Mouse (Mus musculus): ENCODE measurements around the gene Hbp1. TPM values are rescaled to one million over a fixed set of nuclear protein-coding genes. Genes with fewer than 3 reads are reported as not detected.

Gene Hbp1
- polyA plus RNA-seq, 1 experiment = 43.5 TPM

DNA sequence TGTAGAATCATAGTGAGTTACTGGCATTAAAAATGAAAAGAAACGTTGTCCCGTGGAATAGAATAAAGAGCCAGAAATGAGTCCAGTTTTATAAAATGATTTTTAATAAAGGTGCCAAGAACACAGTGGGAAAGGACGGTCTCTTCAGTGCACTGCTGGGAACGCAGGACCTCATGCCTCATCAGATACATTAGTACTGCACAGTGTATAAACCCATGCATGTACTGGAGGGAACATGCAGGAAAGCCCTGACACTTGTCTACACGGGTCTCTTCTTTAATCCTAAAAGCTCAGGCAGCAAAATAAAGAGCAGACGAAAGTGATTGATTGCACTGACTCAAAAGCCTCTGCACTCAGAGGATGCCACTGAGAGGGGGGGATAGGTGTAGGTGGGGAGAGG, 59.6 kb downstream of the Hbp1 start:
- DNase-seq = no peak
- no peaks in the 10 kb centered on the region for H3K27me3 ChIP-seq (ENCODE audit: control insufficient read depth, insufficient read depth, low read length)
- H3K4me1 ChIP-seq (ENCODE audit: control insufficient read depth, insufficient read depth, low read length) = peaks cover 30% of the 10 kb centered on the region
- 0 out of 2 replicates have a peak overlapping the region, but pooled peaks have one; percentile 37 for H3K27ac ChIP-seq (ENCODE audit: insufficient read depth, low read length)
- no peak for TF ChIP-seq POLR2A (IDR thresholded peaks at IDR 0.05; ENCODE audit: borderline replicate concordance, insufficient read depth, low read length)
- H3K4me3 ChIP-seq (replicated peaks; ENCODE audit: insufficient read depth, low read depth, low read length) = no peak overlapping the region
- 14% methylated on average over 6 of the region's 6 CpGs for WGBS

DNA sequence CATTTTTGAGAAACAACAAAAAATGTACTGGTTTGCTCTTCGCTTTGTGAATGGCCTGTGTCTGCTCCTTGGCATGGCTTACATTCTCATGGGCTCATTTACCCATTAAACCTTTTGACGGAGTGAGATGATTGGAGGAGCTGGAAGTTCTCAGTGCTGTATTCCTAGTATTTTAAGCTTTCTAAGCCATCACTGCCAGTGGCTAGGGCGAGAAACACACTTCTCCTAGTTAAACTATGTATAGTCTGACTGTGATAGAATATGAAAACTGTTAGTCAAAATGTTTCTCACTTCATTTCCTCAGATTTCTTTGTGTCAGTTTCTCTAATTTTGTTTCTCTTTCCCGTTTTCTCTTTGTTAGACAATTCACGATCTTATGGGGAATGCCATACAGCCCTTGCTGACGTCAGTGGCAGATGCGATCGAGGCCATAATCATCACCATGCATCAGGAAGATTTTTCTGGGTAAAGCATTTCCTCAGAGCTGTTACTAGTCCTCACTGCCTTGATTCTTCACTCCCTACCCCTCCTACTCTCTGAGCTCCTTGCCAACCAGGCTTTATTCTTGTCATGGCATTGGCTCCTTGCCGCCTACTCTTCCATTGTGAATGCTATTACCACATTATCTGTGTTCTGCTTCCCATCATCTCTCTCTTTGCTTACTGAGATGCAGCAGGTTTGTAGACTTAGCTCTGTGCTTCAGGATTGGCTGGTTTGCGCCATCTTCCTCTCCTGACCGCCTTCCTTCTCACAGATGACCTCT, 64.3 kb downstream of the Hbp1 start:
- 96% methylated on average over 11 of the region's 11 CpGs for WGBS
- Histone ChIP-seq H3K27ac (ENCODE audit: insufficient read depth, low read length) (no peak overlapping the region), H3K27me3 (ENCODE audit: control insufficient read depth, insufficient read depth, low read length) (no peaks in the 10 kb centered on the region), H3K4me3 (replicated peaks; ENCODE audit: insufficient read depth, low read depth, low read length) (no peak overlapping the region), H3K4me1 (ENCODE audit: control insufficient read depth, insufficient read depth, low read length) (peaks cover 8% of the 10 kb centered on the region)
- DNase-seq = no peak
- TF ChIP-seq POLR2A (IDR thresholded peaks at IDR 0.05; ENCODE audit: borderline replicate concordance, insufficient read depth, low read length) (no peak), CTCF (IDR thresholded peaks at IDR 0.05; ENCODE audit: borderline replicate concordance, insufficient read depth, low read depth, low read length) (no peak)

DNA sequence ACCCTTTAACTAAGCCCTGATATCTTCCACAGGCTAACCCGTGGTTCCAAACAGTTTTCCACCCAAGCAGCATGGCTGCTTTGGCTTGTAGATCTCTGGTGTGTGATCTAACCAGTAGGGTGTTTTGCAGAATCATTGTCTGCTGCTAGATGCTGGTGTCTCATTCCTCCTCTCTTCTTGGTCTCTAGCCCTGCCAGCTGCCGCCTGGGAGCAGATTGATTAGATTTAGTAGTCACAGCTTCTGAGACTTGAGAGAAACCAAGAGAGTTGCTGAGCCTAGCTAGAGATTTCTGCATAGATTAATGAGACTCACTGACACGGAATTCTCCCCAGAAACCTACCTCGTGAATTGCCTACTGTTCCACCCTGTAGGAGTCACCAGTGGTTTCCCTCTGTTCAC, 65.3 kb downstream of the Hbp1 start:
- TF ChIP-seq POLR2A (IDR thresholded peaks at IDR 0.05; ENCODE audit: borderline replicate concordance, insufficient read depth, low read length) (no peak), CTCF (IDR thresholded peaks at IDR 0.05; ENCODE audit: borderline replicate concordance, insufficient read depth, low read depth, low read length) (no peak)
- no peak overlapping the region for H3K27ac ChIP-seq (ENCODE audit: insufficient read depth, low read length)
- WGBS = 88% methylated on average over 4 of the region's 4 CpGs
- DNase-seq = no peak
- no peak overlapping the region for H3K4me3 ChIP-seq (replicated peaks; ENCODE audit: insufficient read depth, low read depth, low read length)
- H3K4me1 ChIP-seq (ENCODE audit: control insufficient read depth, insufficient read depth, low read length) = no peaks in the 10 kb centered on the region; the same call in 1 of the 2 replicates
- H3K27me3 ChIP-seq (ENCODE audit: control insufficient read depth, insufficient read depth, low read length) = no peaks in the 10 kb centered on the region

DNA sequence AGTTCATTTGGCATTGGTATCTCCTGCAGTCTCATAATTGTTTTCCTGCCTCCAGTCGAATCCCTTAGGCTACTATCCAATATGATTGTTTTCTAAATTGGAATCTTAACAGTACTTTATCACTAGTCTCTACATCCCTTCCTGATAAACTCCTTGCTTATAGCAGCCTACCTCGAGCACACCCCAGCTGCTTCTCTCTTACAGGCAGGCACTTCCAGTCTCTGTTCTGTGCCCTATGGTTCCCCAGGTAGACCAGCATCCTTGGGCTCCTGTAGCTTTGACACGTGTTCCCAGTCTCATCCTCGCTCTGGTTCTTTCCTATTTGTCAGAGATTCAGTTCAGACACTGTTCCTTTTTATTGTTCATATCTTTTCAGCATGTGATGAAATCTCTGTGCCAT, 66.0 kb downstream of the Hbp1 start:
- 40% methylated on average over 4 of the region's 4 CpGs for WGBS
- Histone ChIP-seq H3K4me3 (replicated peaks; ENCODE audit: insufficient read depth, low read depth, low read length) (no peak overlapping the region), H3K4me1 (ENCODE audit: control insufficient read depth, insufficient read depth, low read length) (no peaks in the 10 kb centered on the region), H3K27ac (ENCODE audit: insufficient read depth, low read length) (no peak overlapping the region), H3K27me3 (ENCODE audit: control insufficient read depth, insufficient read depth, low read length) (no peaks in the 10 kb centered on the region)
- no peak for TF ChIP-seq POLR2A (IDR thresholded peaks at IDR 0.05; ENCODE audit: borderline replicate concordance, insufficient read depth, low read length)
- TF ChIP-seq CTCF (IDR thresholded peaks at IDR 0.05; ENCODE audit: borderline replicate concordance, insufficient read depth, low read depth, low read length) = no peak
- no peak for DNase-seq

DNA sequence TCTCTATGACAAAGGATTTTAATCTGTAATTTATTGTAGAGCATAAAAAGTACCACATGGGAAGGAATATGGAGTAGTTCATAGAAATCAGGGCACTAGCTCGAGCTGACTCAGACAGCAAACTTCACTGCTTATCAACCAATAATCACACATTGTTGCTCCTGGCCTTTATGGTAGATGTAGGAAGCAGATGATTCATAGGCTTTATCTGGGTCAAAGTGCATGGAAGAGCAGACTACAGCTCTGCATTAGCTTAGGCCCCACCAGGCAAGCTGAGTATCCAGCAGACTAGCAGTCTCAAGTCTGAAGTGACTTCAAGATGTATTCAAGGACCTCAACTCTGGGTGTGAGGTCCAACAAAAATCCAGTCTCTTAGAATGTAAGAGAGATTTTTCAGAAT, 67.6 kb downstream of the Hbp1 start:
- Histone ChIP-seq H3K4me1 (ENCODE audit: control insufficient read depth, insufficient read depth, low read length) (no peaks in the 10 kb centered on the region), H3K27me3 (ENCODE audit: control insufficient read depth, insufficient read depth, low read length) (no peaks in the 10 kb centered on the region), H3K27ac (ENCODE audit: insufficient read depth, low read length) (no peak overlapping the region), H3K4me3 (replicated peaks; ENCODE audit: insufficient read depth, low read depth, low read length) (no peak overlapping the region)
- TF ChIP-seq POLR2A (IDR thresholded peaks at IDR 0.05; ENCODE audit: borderline replicate concordance, insufficient read depth, low read length) (no peak), CTCF (IDR thresholded peaks at IDR 0.05; ENCODE audit: borderline replicate concordance, insufficient read depth, low read depth, low read length) (no peak)
- no peak for DNase-seq
- WGBS = 88% methylated on average over 1 of the region's 1 CpGs

DNA sequence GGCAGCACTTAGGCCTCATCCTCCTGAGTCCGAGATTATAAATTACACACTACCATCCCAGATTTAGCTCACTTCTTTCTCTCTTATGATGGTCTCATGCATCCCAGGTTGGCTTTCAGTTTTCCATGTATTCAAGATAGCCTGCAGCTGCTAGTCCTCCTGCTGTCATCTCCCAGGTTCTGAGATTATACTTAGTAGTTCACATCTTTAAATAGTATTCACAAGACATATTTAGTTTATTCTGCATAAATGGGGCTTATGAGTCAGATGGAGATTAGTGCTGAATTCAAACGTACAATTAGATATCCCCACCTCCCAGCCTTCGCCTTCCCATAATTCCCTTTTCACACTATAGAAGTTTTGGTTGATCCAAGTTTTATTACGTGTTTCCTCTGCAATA, 73.6 kb downstream of the Hbp1 start:
- no peak for TF ChIP-seq CTCF (IDR thresholded peaks at IDR 0.05; ENCODE audit: borderline replicate concordance, insufficient read depth, low read depth, low read length)
- TF ChIP-seq POLR2A (IDR thresholded peaks at IDR 0.05; ENCODE audit: borderline replicate concordance, insufficient read depth, low read length) = no peak
- no peak overlapping the region for H3K27ac ChIP-seq (ENCODE audit: insufficient read depth, low read length)
- no peak for DNase-seq
- WGBS = 93% methylated on average over 4 of the region's 4 CpGs
- H3K4me3 ChIP-seq (replicated peaks; ENCODE audit: insufficient read depth, low read depth, low read length) = no peak overlapping the region
- no peaks in the 10 kb centered on the region for H3K27me3 ChIP-seq (ENCODE audit: control insufficient read depth, insufficient read depth, low read length)
- H3K4me1 ChIP-seq (ENCODE audit: control insufficient read depth, insufficient read depth, low read length) = no peaks in the 10 kb centered on the region

Other genes starting within 250 kb of the Hbp1 start
- 38.5 and 48.9 TPM in 2 replicates for gene Gpr22, start 236.6 kb downstream of the Hbp1 start, polyA plus RNA-seq (2012; rRNA removed)
- 9.5 and 11.9 TPM in 2 replicates for gene Prkar2b, start 110.8 kb upstream of the Hbp1 start, polyA plus RNA-seq (2012; rRNA removed)